Mouse (Mus musculus) kidney, embryonic 16.5 days (tissue): ENCODE results near the gene Arid1b. TPM values are rescaled to one million over a fixed set of nuclear protein-coding genes. Genes with fewer than 3 reads are reported as not detected.

Experiments
- ATAC-seq: fragments of 200-750 bp; cut with Nextera tagmentation; 2 replicates; pipeline ENCODE4 v1.8.0; 2017; ENCODE audit warnings: moderate TSS enrichment; ENCODE audit not compliant: low FRiP score, low TSS enrichment
- H3K27ac ChIP-seq: fragments of 300-500 bp; sonication (generic); 2 replicates; pipeline ENCODE4 v1.5.1; 2014; ENCODE audit warnings: low read length
- H3K27me3 ChIP-seq: fragments of 300-500 bp; sonication (generic); 2 replicates; pipeline ENCODE4 v1.6.1; 2014; ENCODE audit warnings: low read length, control low read depth, mixed read lengths; ENCODE audit not compliant: insufficient read depth
- H3K36me3 ChIP-seq: fragments of 300-500 bp; sonication (generic); 2 replicates; pipeline ENCODE4 v1.6.1; 2014; ENCODE audit warnings: low read length, control low read depth, mixed read lengths; ENCODE audit not compliant: insufficient read depth
- H3K4me1 ChIP-seq: fragments of 300-500 bp; sonication (generic); 2 replicates; pipeline ENCODE4 v1.6.1; 2014; ENCODE audit warnings: low read length, control low read depth, mixed read lengths; ENCODE audit not compliant: insufficient read depth
- H3K4me2 ChIP-seq: fragments of 300-500 bp; sonication (generic); replicated peaks from 2 replicates; pipeline ENCODE4 v1.6.1; 2014; ENCODE audit warnings: low read depth, low read length
- H3K4me3 ChIP-seq: fragments of 300-500 bp; sonication (generic); 2 replicates; pipeline ENCODE4 v1.5.1; 2014; ENCODE audit warnings: mild to moderate bottlenecking, low read length
- H3K9ac ChIP-seq: fragments of 300-500 bp; sonication (generic); replicated peaks from 2 replicates; pipeline ENCODE4 v1.6.1; 2014; ENCODE audit warnings: low read length
- H3K9me3 ChIP-seq: fragments of 300-500 bp; sonication (generic); 2 replicates; pipeline ENCODE4 v1.6.1; 2016; ENCODE audit warnings: low read length, control low read depth
- WGBS: fragments of 180-500 bp; shearing (Covaris S2); extraction: QIAGEN DNeasy Blood & Tissue Kit; methylation state at CpG from one replicate; pipeline ENCODE4 v1.1.7; 2014; 5-methylcytosine and 5-hydroxymethylcytosine counted together
- polyA plus RNA-seq: library from polyadenylated mRNA; unstranded; fragments of >200 nt; fragmentation: Nextera tagmentation; extraction: Ambion mirVana; gene quantifications from 2 replicates; pipeline ENCODE4 v1.2.1, GENCODE M21; 2015

Arid1b gene
- polyA plus RNA-seq, 1 experiment from 2014 or later: 10.9 TPM

GRCm38 (mm10) chr17:5023745-5024144 lies 29.6 kb downstream of the Arid1b start:
- no peaks in the 10 kb centered on the region for H3K27me3 ChIP-seq
- ATAC-seq: no peak
- WGBS: 63% methylated on average over 10 of the region's 10 CpGs
- H3K4me1 ChIP-seq: peaks cover 44% of the 10 kb centered on the region
- H3K9me3 ChIP-seq: no peaks in the 10 kb centered on the region
- H3K27ac ChIP-seq: no peak overlapping the region
- no peak overlapping the region for H3K9ac ChIP-seq
- H3K36me3 ChIP-seq: no peaks in the 10 kb centered on the region
- no peak overlapping the region for H3K4me2 ChIP-seq
- no peak overlapping the region for H3K4me3 ChIP-seq

GRCm38 (mm10) chr17:5025400-5025799 lies 31.3 kb downstream of the Arid1b start:
- Histone ChIP-seq H3K9me3 (no peaks in the 10 kb centered on the region), H3K4me3 (no peak overlapping the region), H3K9ac (no peak overlapping the region), H3K27me3 (no peaks in the 10 kb centered on the region), H3K27ac (no peak overlapping the region), H3K36me3 (no peaks in the 10 kb centered on the region), H3K4me1 (peaks cover 43% of the 10 kb centered on the region), H3K4me2 (no peak overlapping the region)
- ATAC-seq: no peak
- 95% methylated on average over 1 of the region's 1 CpGs for WGBS

- no peaks in the 10 kb centered on the region for H3K9me3 ChIP-seq
- H3K36me3 ChIP-seq: no peaks in the 10 kb centered on the region
- H3K4me3 ChIP-seq: no peak overlapping the region
- no peak overlapping the region for H3K27ac ChIP-seq
- no peak overlapping the region for H3K9ac ChIP-seq
- peaks cover 31% of the 10 kb centered on the region for H3K4me1 ChIP-seq
- H3K4me2 ChIP-seq: no peak overlapping the region
- ATAC-seq: no peak
- whole genome bisulfite sequencing: 59% methylated on average over 2 of the region's 2 CpGs
- no peaks in the 10 kb centered on the region for H3K27me3 ChIP-seq
These were observed 32.4 kb downstream of the Arid1b start for GRCm38 (mm10) chr17:5026578-5026977.

GRCm38 (mm10) chr17:5029148-5029547 lies 35.0 kb downstream of the Arid1b start:
- no peak overlapping the region for H3K27ac ChIP-seq
- no peak overlapping the region for H3K4me2 ChIP-seq
- H3K9ac ChIP-seq: no peak overlapping the region
- no peak for ATAC-seq
- WGBS: 76% methylated on average over 4 of the region's 4 CpGs
- H3K27me3 ChIP-seq: no peaks in the 10 kb centered on the region
- H3K9me3 ChIP-seq: no peaks in the 10 kb centered on the region
- no peaks in the 10 kb centered on the region for H3K36me3 ChIP-seq
- H3K4me1 ChIP-seq: peaks cover 16% of the 10 kb centered on the region
- H3K4me3 ChIP-seq: no peak overlapping the region

GRCm38 (mm10) chr17:5030290-5030689 lies 36.2 kb downstream of the Arid1b start:
- Histone ChIP-seq H3K36me3 (no peaks in the 10 kb centered on the region), H3K9me3 (no peaks in the 10 kb centered on the region), H3K4me3 (no peak overlapping the region), H3K4me1 (peaks cover 12% of the 10 kb centered on the region; the same call in 1 of the 2 replicates), H3K9ac (no peak overlapping the region), H3K27ac (no peak overlapping the region), H3K27me3 (no peaks in the 10 kb centered on the region), H3K4me2 (no peak overlapping the region)
- WGBS: 65% methylated on average over 2 of the region's 2 CpGs
- ATAC-seq: no peak; the same call in 1 of the 2 replicates

GRCm38 (mm10) chr17:5033346-5033745 lies 39.2 kb downstream of the Arid1b start:
- Histone ChIP-seq H3K36me3 (no peaks in the 10 kb centered on the region), H3K4me2 (no peak overlapping the region), H3K27ac (no peak overlapping the region), H3K4me1 (peaks cover 30% of the 10 kb centered on the region), H3K4me3 (no peak overlapping the region), H3K9me3 (no peaks in the 10 kb centered on the region), H3K27me3 (no peaks in the 10 kb centered on the region), H3K9ac (no peak overlapping the region)
- WGBS: 63% methylated on average over 3 of the region's 3 CpGs
- ATAC-seq: no peak

- Histone ChIP-seq H3K4me1 (peaks cover 37% of the 10 kb centered on the region), H3K4me3 (no peak overlapping the region), H3K9me3 (no peaks in the 10 kb centered on the region), H3K4me2 (no peak overlapping the region), H3K27me3 (no peaks in the 10 kb centered on the region), H3K9ac (no peak overlapping the region), H3K27ac (no peak overlapping the region), H3K36me3 (no peaks in the 10 kb centered on the region)
- ATAC-seq: no peak
- 77% methylated on average over 3 of the region's 3 CpGs for WGBS
These were observed 40.1 kb downstream of the Arid1b start for GRCm38 (mm10) chr17:5034201-5034600.

- Histone ChIP-seq H3K4me3 (no peak overlapping the region), H3K9ac (no peak overlapping the region), H3K36me3 (0 out of 2 replicates have a peak, but pooled peaks cover 2% of the 10 kb centered on the region), H3K9me3 (no peaks in the 10 kb centered on the region), H3K4me2 (no peak overlapping the region), H3K4me1 (peaks cover 37% of the 10 kb centered on the region), H3K27me3 (no peaks in the 10 kb centered on the region), H3K27ac (0 out of 2 replicates have a peak overlapping the region, but pooled peaks have one; percentile 3)
- no peak for ATAC-seq
- WGBS: 47% methylated on average over 2 of the region's 2 CpGs
These were observed 42.2 kb downstream of the Arid1b start for GRCm38 (mm10) chr17:5036200-5036835.

- Histone ChIP-seq H3K4me3 (no peak overlapping the region), H3K4me2 (no peak overlapping the region), H3K27ac (no peak overlapping the region), H3K9ac (no peak overlapping the region), H3K36me3 (0 out of 2 replicates have a peak, but pooled peaks cover 2% of the 10 kb centered on the region), H3K9me3 (no peaks in the 10 kb centered on the region), H3K4me1 (peaks cover 37% of the 10 kb centered on the region), H3K27me3 (no peaks in the 10 kb centered on the region)
- WGBS: 83% methylated on average over 8 of the region's 8 CpGs
- no peak for ATAC-seq
These were observed 43.1 kb downstream of the Arid1b start for GRCm38 (mm10) chr17:5037199-5037598.

- Histone ChIP-seq H3K27ac (no peak overlapping the region), H3K36me3 (0 out of 2 replicates have a peak, but pooled peaks cover 2% of the 10 kb centered on the region), H3K4me1 (peaks cover 40% of the 10 kb centered on the region), H3K27me3 (no peaks in the 10 kb centered on the region), H3K9ac (no peak overlapping the region), H3K9me3 (no peaks in the 10 kb centered on the region), H3K4me2 (no peak overlapping the region), H3K4me3 (no peak overlapping the region)
- no peak for ATAC-seq
- 70% methylated on average over 2 of the region's 2 CpGs for whole genome bisulfite sequencing
These were observed 45.7 kb downstream of the Arid1b start for GRCm38 (mm10) chr17:5039826-5040225.
